Mouse (Mus musculus): ENCODE data around the gene Lama4.
A peak's percentile ranks its signal among the peaks of the same experiment; 100 is the strongest.

The Lama4 gene

GRCm38 (mm10) chr10:39049581-39050294, 84.4 kb downstream of the Lama4 start:
- DNase-seq (ENCODE audit: low spot score), result no peak

- no peak for DNase-seq (ENCODE audit: low spot score)
Measured at GRCm38 (mm10) chr10:39056050-39056449, 90.7 kb downstream of the Lama4 start.

GRCm38 (mm10) chr10:39064732-39065131, 99.4 kb downstream of the Lama4 start:
- peak; percentile 64 for DNase-seq (ENCODE audit: low spot score)

- no peak for DNase-seq (ENCODE audit: low spot score)
Measured at GRCm38 (mm10) chr10:39065449-39065848, 100.1 kb downstream of the Lama4 start.

GRCm38 (mm10) chr10:39066061-39066460, 100.7 kb downstream of the Lama4 start:
- no peak for DNase-seq (ENCODE audit: low spot score)

DNA sequence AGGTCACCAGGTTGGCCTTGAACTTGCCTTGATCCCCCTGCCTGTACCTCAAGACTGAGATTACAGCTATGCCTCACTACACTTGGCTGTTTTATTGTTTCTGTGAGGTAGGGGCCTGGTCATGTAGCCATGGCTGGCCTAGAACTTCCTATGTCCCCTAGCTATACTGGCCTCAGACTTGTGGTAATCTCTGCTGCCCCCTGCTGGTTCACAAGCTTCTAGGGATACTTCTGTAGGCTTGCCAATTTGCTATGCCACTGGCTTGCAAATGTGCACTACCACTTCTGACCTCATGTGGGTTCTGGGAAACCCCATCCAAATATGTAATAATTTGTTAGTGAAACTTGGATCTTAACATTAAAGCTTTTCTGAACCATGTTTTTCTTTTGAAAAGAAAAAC, 101.6 kb downstream of the Lama4 start:
- peak; percentile 90 for DNase-seq (ENCODE audit: low spot score)

DNA sequence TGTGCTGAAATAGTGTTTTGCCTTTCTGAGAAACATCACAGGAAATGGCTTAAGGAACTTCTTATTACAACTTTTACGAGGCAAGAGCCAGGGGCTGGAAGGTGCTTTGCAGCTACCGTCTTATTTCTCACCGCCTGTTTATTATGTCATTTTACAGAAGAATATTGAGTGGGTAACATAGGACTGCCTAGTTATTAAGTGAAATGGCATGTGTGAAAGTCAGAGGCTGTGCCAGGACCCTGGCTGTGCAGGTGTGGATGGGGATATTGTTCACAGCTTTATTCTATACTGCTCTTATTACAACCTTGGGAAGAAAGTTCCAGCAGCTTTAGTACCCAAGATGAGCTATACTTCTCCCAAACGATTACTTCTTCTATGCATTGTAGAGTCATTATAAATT, 106.7 kb downstream of the Lama4 start:
- no peak for DNase-seq (ENCODE audit: low spot score)

GRCm38 (mm10) chr10:39096981-39097380, 131.7 kb downstream of the Lama4 start:
- peak; percentile 78 for DNase-seq (ENCODE audit: low spot score)

- no peak for DNase-seq (ENCODE audit: low spot score)
Measured at GRCm38 (mm10) chr10:39098746-39099145, 133.4 kb downstream of the Lama4 start.

DNA sequence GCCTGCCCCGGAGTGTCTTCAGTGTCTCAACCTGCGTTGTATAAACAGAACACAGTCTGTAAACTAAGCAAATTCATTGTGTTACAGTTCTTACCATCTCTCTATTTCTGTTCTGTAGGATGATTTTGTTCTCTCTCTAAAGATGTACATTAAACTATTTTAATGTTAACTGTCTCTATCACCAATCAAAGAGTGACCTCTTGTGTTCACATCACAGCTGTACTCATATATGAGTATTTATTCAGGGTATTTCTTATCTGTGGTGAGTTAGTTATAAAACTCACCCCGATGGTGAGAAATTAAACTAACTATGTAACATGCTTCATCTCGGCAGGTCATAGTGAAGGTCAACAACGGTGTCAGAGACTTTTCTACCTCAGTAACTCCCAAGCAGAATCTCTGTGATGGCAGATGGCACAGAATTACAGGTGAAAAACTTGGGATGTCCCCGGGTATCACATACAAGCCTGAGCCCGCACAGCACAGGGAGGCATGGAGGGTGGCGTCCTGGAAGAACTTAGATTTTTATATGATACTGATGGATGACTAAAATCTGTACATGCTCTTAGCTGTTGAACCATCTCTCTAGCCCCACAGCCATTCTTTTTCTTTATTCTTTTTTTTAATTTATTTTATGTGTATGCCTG, 139.6 kb downstream of the Lama4 start:
- no peak for DNase-seq (ENCODE audit: low spot score)

- DNase-seq (ENCODE audit: low spot score), result no peak
Measured at GRCm38 (mm10) chr10:39106413-39106812, 141.1 kb downstream of the Lama4 start.

DNA sequence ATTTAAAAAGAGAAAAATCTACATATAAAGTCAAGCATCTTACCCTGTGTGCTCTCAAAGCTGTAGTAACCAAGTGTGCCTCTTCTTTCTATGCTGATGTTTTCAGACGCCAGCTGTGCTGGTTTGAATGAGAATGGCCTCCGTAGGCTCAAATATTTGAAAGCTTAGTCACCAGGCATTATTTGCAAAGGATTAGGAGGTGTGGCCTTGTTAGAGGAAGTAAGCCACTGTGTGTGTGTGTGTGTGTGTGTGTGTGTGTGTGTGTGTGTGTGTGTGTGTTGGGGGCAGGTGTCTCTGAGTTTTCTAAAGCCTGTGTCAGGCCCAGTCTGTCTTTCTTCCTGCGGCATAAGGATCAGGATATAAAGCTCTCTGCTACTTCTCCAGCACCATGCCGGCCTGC, 141.6 kb downstream of the Lama4 start:
- no peak for DNase-seq (ENCODE audit: low spot score)

- no peak for DNase-seq (ENCODE audit: low spot score)
Measured at GRCm38 (mm10) chr10:39108837-39109488, 143.6 kb downstream of the Lama4 start.

- DNase-seq (ENCODE audit: low spot score), result no peak
Measured at GRCm38 (mm10) chr10:39109489-39109874, 144.2 kb downstream of the Lama4 start.

GRCm38 (mm10) chr10:39121412-39121811, 156.1 kb downstream of the Lama4 start:
- peak; percentile 63 for DNase-seq (ENCODE audit: low spot score)

DNA sequence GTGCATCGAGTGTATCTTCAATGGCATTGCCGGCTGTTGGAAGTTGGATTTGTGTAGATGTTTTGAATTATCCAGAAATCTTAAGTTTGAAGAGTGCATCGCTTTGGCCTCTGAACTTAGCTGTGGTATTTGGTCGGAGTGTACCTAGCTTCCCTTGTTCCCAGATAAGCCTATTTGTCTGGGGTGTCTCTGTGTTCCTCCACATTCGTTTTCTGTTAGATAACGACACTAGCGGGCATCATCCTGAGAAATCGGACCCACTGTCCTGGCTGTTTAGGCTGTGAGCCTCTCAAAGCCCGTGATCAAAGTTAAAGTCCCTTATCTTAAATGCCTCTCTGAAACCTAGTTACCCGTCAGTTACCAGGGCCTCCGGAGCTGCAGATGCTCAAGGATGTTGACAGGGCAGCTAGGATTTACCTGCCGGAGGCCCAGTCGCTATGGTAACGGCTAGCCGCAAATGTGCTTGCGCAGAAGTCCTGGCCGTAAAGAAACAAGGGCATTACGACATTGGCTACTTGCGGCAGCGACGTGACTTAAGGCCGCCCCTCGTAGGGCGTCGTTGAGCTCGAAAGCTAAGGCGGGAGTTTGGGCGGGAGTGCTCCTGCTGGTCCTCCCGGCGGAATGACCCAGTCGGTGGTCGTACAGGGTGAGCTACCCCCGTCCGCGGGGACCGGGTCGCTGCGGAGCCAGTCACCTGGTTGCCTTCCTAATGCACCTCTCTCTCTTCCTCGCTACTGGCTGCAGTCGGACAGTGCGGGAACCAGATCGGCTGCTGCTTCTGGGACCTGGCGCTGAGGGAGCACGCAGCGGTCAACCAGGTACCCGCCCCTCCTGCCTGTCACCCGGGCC, 168.4 kb downstream of the Lama4 start, which contains the start of the genes Fam229b and Tube1:
Gene Fam229b (minus strand): TSS at position 453 of the 849 bp plus-strand sequence.
Gene Tube1 (plus strand): TSS at position 515 of the 849 bp plus-strand sequence.
- peak; percentile 99 for DNase-seq (ENCODE audit: low spot score)

- no peak for DNase-seq (ENCODE audit: low spot score)
Measured at GRCm38 (mm10) chr10:39137766-39138165, 172.5 kb downstream of the Lama4 start.

- DNase-seq (ENCODE audit: low spot score), result no peak
Measured at GRCm38 (mm10) chr10:39138761-39139160, 173.4 kb downstream of the Lama4 start.

DNA sequence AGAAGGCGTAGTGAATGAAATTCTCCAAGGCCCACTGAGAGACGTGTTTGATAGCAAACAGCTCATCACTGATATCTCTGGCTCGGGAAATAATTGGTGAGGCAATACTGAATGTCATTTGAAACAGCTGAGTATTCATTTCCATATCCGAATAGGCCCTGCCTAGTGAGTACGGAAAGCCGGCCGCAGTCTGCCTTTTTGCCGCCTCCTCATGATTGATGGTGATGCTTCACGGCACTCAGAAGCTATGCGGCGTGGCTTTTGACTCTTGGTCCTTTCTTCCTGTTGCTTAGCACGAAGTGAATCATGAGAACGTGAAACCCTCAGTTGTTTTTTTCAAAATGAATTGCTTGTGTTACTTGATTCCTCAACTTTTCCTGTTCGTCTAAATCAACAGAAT, 175.5 kb downstream of the Lama4 start:
- DNase-seq (ENCODE audit: low spot score), result no peak

DNA sequence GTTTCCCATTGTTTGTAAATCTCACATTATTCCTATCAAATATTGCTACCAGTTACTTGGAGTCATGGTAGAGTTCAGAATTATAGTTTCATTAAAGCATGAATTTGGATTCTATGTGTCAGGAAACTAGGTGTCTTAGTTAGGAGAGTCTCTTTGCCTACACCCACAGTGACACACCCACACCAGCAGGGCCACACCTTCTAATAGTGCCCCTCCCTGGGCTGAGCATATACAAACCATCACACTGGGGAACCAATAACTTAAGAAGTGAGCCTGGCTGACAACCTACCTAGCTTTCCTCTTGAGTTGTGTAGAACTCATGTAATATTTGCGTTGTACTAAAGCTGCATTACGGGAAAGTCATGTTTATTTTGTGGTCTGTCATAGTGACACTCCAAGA, 176.1 kb downstream of the Lama4 start:
- DNase-seq (ENCODE audit: low spot score), result no peak

DNA sequence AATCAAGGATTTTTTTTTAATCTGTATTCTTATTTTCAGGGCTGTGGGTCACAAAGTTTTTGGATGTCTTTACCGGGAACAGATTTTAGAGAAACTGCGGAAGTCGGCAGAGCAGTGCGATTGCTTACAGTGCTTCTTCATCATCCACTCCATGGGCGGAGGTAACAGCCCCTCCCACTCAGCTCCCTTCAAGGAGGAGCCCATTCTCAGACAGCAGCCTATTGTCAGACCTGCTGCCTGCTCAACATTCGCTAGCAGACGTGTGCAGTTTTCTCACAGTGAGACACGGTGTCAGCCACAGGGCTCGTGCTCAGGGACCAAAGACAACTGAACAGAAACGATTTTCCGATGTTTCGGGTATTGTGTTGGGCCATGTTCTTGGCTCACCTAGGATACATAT, 176.9 kb downstream of the Lama4 start:
- DNase-seq (ENCODE audit: low spot score), result no peak

DNA sequence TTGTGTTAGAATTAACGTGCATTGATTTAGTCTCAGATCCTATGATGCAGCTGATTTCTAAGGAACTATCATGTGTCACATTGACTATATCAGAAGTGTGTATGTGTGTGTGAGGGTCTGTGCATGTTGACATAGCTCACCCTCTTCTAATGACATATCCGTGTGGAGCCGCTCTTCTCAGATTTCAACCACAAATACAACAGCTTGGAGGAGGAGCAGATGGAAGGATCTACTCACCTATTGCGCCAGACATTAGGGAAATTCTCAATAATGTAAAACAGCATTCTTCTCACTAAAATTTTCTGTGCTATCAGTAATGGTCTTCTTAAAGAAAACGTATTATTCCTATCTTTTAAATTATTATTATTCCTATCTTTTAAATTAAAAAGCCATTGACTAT, 191.4 kb downstream of the Lama4 start:
- no peak for DNase-seq (ENCODE audit: low spot score)
